ENCODE assay signal across 10 mouse cellular contexts in the genomic region with DNA sequence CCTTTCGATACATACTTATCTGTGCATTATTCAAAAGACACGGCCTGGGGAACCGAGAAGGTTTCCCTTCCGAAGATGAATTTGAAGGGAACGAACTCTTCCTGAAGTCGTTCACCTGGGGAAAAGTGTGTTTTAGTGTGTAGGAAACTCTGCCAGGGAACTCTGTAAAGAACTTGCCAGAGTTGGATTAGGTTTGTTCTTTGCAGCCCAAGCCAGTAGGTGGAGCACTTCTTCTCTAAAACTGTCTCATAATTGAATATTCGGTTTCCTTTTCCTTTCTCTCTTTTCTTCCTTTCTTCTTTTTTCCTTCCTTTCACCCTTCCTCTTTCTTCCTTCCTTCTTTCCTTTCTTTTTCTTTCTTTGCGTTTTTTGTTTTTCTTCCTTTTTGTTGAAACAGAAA. TPM values are rescaled to one million over a fixed set of nuclear protein-coding genes. Genes with fewer than 3 reads are reported as not detected.
DNase-seq lines count a peak whose midpoint lies in the region; ATAC-seq and TF ChIP-seq lines count a peak whose summit lies in the region.
"Had no signal": no experiment of that assay in that cellular context is flagged by ENCODE, and none has a peak within 500 bp of the region (broad histone marks: within the 10 kb centered on the region; RNA-seq: fewer than 3 reads in every experiment).

No protein-coding gene starts in this region.

- no peak overlapping the region for H3K4me2 ChIP-seq in CH12.LX (ENCODE audit: insufficient read depth, low read depth, poor library complexity, severe bottlenecking)

- peak; percentile 37 to 77; a peak in 3 of 4 replicates for TF ChIP-seq CTCF in CH12.LX (conservative IDR thresholded peaks at IDR 0.05 in 1 of 2, IDR thresholded peaks at IDR 0.05 in 1 of 2; ENCODE audit: low read depth in 2 of 2, low read length in 2 of 2)

- no peak for TF ChIP-seq EP300 in CH12.LX (IDR thresholded peaks at IDR 0.05; ENCODE audit: low read length)

- H3K9me3 ChIP-seq in CH12.LX (replicated peaks; ENCODE audit: low read length), result no peaks in the 10 kb centered on the region

- H3K4me3 ChIP-seq in CH12.LX (replicated peaks in 1 of 3; ENCODE audit: low read depth in 2 of 3, low read length in 2 of 3, poor library complexity in 1 of 3), result no peak overlapping the region

- H3K27me3 ChIP-seq in CH12.LX (replicated peaks), result no peaks in the 10 kb centered on the region

- no peaks in the 10 kb centered on the region for H3K36me3 ChIP-seq in CH12.LX (replicated peaks in 1 of 2; ENCODE audit: control insufficient read depth in 1 of 2, insufficient read depth in 1 of 2, low read length in 1 of 2)

- TF ChIP-seq RAD21 in CH12.LX (IDR thresholded peaks at IDR 0.05; ENCODE audit: low read depth, low read length), result peak; percentile 63

- H3K79me2 ChIP-seq in CH12.LX (replicated peaks; ENCODE audit: control insufficient read depth, extremely low read depth, insufficient read depth, poor library complexity, severe bottlenecking), result no peaks in the 10 kb centered on the region

- TF ChIP-seq POLR2A in CH12.LX (IDR thresholded peaks at IDR 0.05; ENCODE audit: low read depth, low read length), result no peak

- H3K27ac ChIP-seq in CH12.LX (ENCODE audit: insufficient read depth, low read depth), result no peak overlapping the region

- no peak overlapping the region for H3K9ac ChIP-seq in CH12.LX (ENCODE audit: insufficient read depth, low read depth)

- dilution Hi-C loops in CH12.LX (cut with MboI; ENCODE audit: extremely low pct_ligation_motif_present, extremely low pct_unique_long_range_greater_than_20kb, low sequenced_read_pairs), result no loop called here

- ATAC-seq in monocyte, adult 5-6 weeks (replicated peaks; ENCODE audit: insufficient number of reproducible peaks, low FRiP score, low TSS enrichment, poor library complexity, severe bottlenecking), result no peak

- in situ Hi-C loops in CH12.LX (cut with MboI; ENCODE audit: low pct_ligation_motif_present, low pct_unique_long_range_greater_than_20kb, low sequenced_read_pairs), result no loop called here

- H3K4me1 ChIP-seq in CH12.LX (ENCODE audit: control insufficient read depth in 1 of 2, insufficient read depth in 2 of 2), result peaks cover 0 to 8% of the 10 kb centered on the region in 2 experiments; a peak in 1 of 4 replicates

- DNase-seq in cerebellum, postnatal 10 days, result peak; percentile 36 to 45
- no peak for DNase-seq in cerebellum, adult 9-11 months
- peak; percentile 11 to 40 for DNase-seq in layer of hippocampus, postnatal 10 days (ENCODE audit: low spot score in 2 of 2)
- DNase-seq in layer of hippocampus, adult 9-10 months (ENCODE audit: low spot score), result no peak
- peak; percentile 23 for DNase-seq in CH12.LX (ENCODE audit: extremely low read depth)
- DNase-seq in induced T-regulatory cell, adult 2 months (ENCODE audit: low read depth), result peak; percentile 72
- DNase-seq in thymus, postnatal 4 days, result peak; percentile 53

TF ChIP-seq in CH12.LX, 34 proteins besides CTCF, POLR2A, EP300 and RAD21:
- no peak for TF ChIP-seq SIN3A (IDR thresholded peaks at IDR 0.05; ENCODE audit: low read length)
- TF ChIP-seq NRF1 (IDR thresholded peaks at IDR 0.05; ENCODE audit: low read depth, low read length), result no peak
- no peak for TF ChIP-seq POLR2AphosphoS2 (IDR thresholded peaks at IDR 0.05; ENCODE audit: low read depth, low read length)
- no peak for TF ChIP-seq ELF1 (IDR thresholded peaks at IDR 0.05; ENCODE audit: low read depth, low read length)
- TF ChIP-seq ZKSCAN1 (IDR thresholded peaks at IDR 0.05; ENCODE audit: borderline replicate concordance, low read depth, low read length), result no peak
- 0 out of 2 replicates have a peak, but pooled peaks have one; percentile 9 for TF ChIP-seq MEF2A (IDR thresholded peaks at IDR 0.05; ENCODE audit: borderline replicate concordance, low read depth, low read length)
- TF ChIP-seq HCFC1 (IDR thresholded peaks at IDR 0.05; ENCODE audit: low read depth, low read length), result no peak
- TF ChIP-seq JUN (IDR thresholded peaks at IDR 0.05; ENCODE audit: insufficient read depth, low read depth, low read length), result no peak
- no peak for TF ChIP-seq BHLHE40 (IDR thresholded peaks at IDR 0.05; ENCODE audit: low read depth, low read length)
- TF ChIP-seq SMC3 (IDR thresholded peaks at IDR 0.05; ENCODE audit: low read depth, low read length), result peak; percentile 56

RNA-seq across cellular contexts. Expression of a gene that starts 3.4 kb away (rescaled TPM):
- total RNA-seq in layer of hippocampus, postnatal 10 days (2021), result not detected
- total RNA-seq in CH12.LX (2012; rRNA removed) (not detected in 2 replicates), CH12.LX (2014; rRNA removed) (not detected in 2 replicates)
- not detected in 2 replicates for polyA plus RNA-seq in CH12.LX (2012; ENCODE audit: insufficient read length, low read depth)
- total RNA-seq in monocyte, adult 5-6 weeks (2017), result not detected in 3 replicates
- total RNA-seq: layer of hippocampus, adult 8-10 months; neutrophil, adult 5-6 weeks had no signal

RNA-seq across cellular contexts. Expression of a gene that starts 3.6 kb away (rescaled TPM):
- not detected for total RNA-seq in layer of hippocampus, postnatal 10 days (2021)
- total RNA-seq in CH12.LX (2012; rRNA removed) (not detected in 2 replicates), CH12.LX (2014; rRNA removed) (not detected in 2 replicates)
- polyA plus RNA-seq in CH12.LX (2012; ENCODE audit: insufficient read length, low read depth), result not detected in 2 replicates
- not detected in 3 replicates for total RNA-seq in monocyte, adult 5-6 weeks (2017)
- total RNA-seq: layer of hippocampus, adult 8-10 months; neutrophil, adult 5-6 weeks had no signal

RNA-seq across cellular contexts. Expression of a gene that starts 10.8 kb away (rescaled TPM):
- total RNA-seq in layer of hippocampus, postnatal 10 days (2021), result not detected
- not detected in 2 replicates for total RNA-seq in CH12.LX (2012; rRNA removed)
- not detected in 2 replicates for total RNA-seq in CH12.LX (2014; rRNA removed)
- polyA plus RNA-seq in CH12.LX (2012; ENCODE audit: insufficient read length, low read depth), result not detected in 2 replicates
- 0.43 TPM in 1 of 3 replicates, not detected in the others for total RNA-seq in monocyte, adult 5-6 weeks (2017)
- total RNA-seq: layer of hippocampus, adult 8-10 months; neutrophil, adult 5-6 weeks had no signal

RNA-seq across cellular contexts. Expression of a gene that starts 36.1 kb away (rescaled TPM):
- total RNA-seq in layer of hippocampus, postnatal 10 days (2021), result not detected
- total RNA-seq in CH12.LX (2012; rRNA removed) (not detected in 2 replicates), CH12.LX (2014; rRNA removed) (not detected in 2 replicates)
- polyA plus RNA-seq in CH12.LX (2012; ENCODE audit: insufficient read length, low read depth), result not detected in 2 replicates
- not detected in 3 replicates for total RNA-seq in monocyte, adult 5-6 weeks (2017)
- total RNA-seq: layer of hippocampus, adult 8-10 months; neutrophil, adult 5-6 weeks had no signal

RNA-seq across cellular contexts. Expression of a gene that starts 41.2 kb away (rescaled TPM):
- total RNA-seq in layer of hippocampus, postnatal 10 days (2021), result 1 to 10 TPM; 1.2 to 1.3 TPM
- total RNA-seq in CH12.LX (2012; rRNA removed) (10.2 and 11.9 TPM in 2 replicates), CH12.LX (2014; rRNA removed) (not detected in 2 replicates)
- polyA plus RNA-seq in CH12.LX (2012; ENCODE audit: insufficient read length, low read depth), result 0.49 TPM in 1 of 2 replicates, not detected in the other
- total RNA-seq in monocyte, adult 5-6 weeks (2017), result 0.49 to 2.0 TPM in 2 of 3 replicates, not detected in the other

Comparison
In these comparisons a context has a peak if more than half of its experiments do, and no peak if none do; other contexts are left out.
1. DNase-seq: peak in cerebellum, postnatal 10 days (2 of 2), layer of hippocampus, postnatal 10 days (2 of 2), CH12.LX (single experiment), induced T-regulatory cell, adult 2 months (single experiment) and thymus, postnatal 4 days (single experiment); none in cerebellum, adult 9-11 months (single experiment) and layer of hippocampus, adult 9-10 months (single experiment).